Mouse (Mus musculus): ENCODE data around the gene Olfr1325.
A peak's percentile ranks its signal among the peaks of the same experiment; 100 is the strongest.
"Not testable (repeated sequence)": the region's sequence is repeated elsewhere in the genome, so short reads cannot be mapped to it uniquely, and the experiment has no call there.

The Olfr1325 gene

GRCm38 (mm10) chrX:74592379-74592778 lies at the start of gene Olfr1325:
TSS of gene Olfr1325 (plus strand) at chrX:74592679.
- DNase-seq (ENCODE audit: low spot score) = no peak

- no peak for DNase-seq (ENCODE audit: low spot score)
Observed at GRCm38 (mm10) chrX:74574788-74575187, 17.7 kb upstream of the Olfr1325 start, which contains the start of gene Olfr1326-ps1. TSS of gene Olfr1326-ps1 (minus strand) at chrX:74574888.

GRCm38 (mm10) chrX:74645466-74646323 lies 53.2 kb downstream of the Olfr1325 start, which contains the start of gene Gm5640:
TSS of gene Gm5640 (minus strand) at chrX:74645635.
- DNase-seq (ENCODE audit: low spot score) = peak; percentile 39

GRCm38 (mm10) chrX:74646393-74646792 lies 53.9 kb downstream of the Olfr1325 start:
- not testable (repeated sequence) for DNase-seq (ENCODE audit: low spot score)
